Mouse (Mus musculus) adrenal gland (tissue): ENCODE measurements around the gene Cytl1.

ENCODE experiments used
- intact Hi-C: fragments of 180-260 bp; cut with DNase I; formaldehyde crosslinking; loops from one replicate; pipeline ENCODE4 v1.15.1; 2025
- long read RNA-seq, 2 experiments: library from polyadenylated mRNA; unstranded; transcript quantifications; one replicate each; pipeline ENCODE4 v2.0.0; 2020; ENCODE audit warnings: borderline replicate concordance in 1 of 2; ENCODE audit not compliant: insufficient replicate concordance in 1 of 2

The Cytl1 gene
- long read RNA-seq, experiment 1 = 0 reads
- long read RNA-seq, experiment 2, partial matches to known transcripts = 1 of 1 reads
- long read RNA-seq, experiment 2, other reads (novel, unspliced or antisense) = 0 of 1 reads

DNA sequence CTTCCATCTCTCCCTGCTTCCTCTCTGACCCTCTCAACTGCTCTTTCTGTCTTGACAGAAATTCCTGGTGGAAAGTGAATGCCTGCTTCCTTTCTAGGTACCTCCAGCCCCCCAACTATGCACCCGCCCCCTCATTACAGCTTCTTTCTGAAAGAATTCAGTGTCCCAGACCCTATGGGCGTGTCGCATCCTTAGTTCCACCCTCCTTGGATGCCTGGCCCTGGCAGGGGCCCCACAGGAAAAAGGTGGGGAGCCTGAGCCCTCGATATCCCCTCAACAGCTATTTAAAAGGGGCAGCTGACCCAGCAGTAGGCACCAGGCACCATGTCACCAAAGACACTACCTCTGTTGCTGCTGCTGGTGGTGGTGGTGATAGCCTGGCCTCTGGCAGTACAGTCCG is at the start of gene Cytl1:
Gene Cytl1 (plus strand): TSS at position 296 of the 400 bp plus-strand sequence.
- intact Hi-C loops = no loop called here

DNA sequence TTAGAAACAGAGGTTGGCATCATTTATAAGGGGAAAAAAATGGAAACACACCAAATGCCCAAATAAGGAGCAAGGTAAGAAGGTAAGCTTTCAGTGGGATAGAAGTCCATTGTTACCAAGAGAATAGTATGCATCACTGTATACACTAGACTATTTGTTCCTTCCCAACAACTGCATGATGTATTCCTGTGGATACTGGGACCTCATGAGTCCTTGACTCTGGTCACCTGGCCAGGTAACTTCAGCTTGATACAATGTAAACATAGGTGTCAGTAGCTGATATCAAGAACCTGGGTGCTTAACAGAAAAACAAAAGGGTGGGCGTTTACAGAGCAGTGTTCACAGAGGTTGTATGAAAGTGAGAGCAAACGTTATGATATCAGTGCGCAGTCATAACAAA is 42.6 kb upstream of the Cytl1 start:
- intact Hi-C loops = no loop called here

DNA sequence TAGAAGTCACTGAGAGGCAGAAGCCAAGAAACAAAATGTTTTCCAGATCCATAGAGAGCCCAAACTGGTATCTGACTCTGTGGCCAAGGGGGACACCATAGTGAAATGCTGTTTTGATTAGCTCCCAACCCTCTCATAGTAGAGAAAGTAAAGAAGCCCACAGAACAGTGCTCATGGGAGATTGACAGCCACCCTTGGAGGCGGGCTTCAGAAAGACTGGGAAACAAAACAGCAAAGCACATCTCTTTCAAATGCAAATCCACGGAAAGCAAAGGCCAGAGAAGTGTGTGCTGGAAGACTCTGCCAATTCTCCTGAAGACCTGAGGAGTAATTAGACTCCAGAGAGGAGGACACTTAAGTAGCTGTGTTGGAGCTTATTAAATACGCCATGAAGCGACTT is 39.5 kb upstream of the Cytl1 start:
- intact Hi-C loops = no loop called here

DNA sequence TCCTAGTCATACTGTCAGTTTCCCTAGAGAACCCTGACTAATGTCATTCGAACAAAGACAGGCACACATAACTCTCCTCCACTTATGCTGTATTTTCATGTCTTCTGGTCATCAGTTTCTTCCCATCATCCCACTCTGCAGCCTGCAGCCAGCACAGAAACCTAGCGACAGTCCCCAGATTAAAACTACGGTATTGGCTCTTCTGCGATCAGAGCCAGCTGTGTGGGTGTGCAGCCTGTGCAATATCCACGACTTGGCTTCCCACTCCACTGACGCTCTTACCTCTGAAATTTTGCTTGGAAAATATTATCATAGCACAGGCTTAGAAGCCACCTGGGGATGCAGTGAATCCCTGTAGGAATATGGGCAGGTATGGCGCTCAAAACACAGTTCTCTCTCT is 38.0 kb upstream of the Cytl1 start:
- intact Hi-C loops = no loop called here

DNA sequence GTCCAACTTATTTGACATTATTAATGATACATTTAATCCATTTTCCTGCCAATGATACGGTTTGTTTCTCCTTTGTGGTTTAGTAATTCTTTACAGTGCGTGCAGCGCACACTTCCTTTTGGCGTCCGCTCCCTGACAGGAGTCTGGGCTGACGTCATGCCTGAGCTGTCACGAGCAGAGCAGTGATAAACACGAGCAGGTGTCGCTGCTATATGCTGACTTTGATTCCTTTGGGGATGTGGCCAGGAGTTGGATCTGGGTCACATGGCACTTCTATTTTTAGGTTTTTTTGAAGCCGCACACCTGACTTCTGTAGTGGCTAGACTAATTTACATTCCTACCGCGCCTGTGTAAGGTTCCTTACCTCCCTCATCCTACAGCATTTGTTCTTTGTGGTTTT is 35.6 kb upstream of the Cytl1 start:
- intact Hi-C loops = no loop called here

DNA sequence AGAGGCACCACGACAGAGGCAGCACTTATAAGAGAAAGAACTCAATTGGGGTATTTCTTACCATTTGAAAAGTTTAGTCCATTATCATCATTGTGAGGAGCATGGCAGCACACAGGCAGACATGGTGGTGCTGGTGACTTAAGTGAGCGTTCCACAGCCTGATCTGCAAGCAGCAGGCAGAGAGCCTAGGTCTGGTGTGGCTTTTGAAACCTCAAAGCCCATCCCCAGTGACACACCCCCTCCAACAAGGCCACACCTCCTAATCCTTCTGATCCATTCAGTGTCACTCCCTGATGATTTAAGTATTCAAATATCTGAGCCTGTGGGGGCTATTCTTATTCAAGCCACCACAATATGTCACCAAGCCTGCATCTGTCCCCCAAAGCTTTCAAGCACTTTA is 30.4 kb upstream of the Cytl1 start:
- intact Hi-C loops = no loop called here

DNA sequence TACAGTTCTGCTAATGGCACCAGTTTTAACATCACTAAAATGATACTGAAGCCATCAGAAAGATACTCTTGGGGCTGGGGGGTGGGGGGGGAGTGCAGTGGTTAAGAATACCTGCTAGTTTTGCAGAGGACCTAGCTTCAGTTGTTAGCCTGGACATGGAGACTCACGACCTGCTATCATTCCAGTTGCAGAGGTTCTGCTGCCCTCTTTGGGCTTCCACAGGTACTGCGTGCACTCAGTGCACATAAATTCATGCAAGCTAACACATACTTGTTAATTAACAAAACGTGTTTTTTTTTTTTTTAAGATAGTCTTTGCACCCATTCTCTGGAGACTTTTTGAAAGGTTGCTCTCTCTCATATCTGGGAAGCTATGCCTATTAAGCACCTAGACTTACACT is 27.2 kb upstream of the Cytl1 start:
- intact Hi-C loops = no loop called here

DNA sequence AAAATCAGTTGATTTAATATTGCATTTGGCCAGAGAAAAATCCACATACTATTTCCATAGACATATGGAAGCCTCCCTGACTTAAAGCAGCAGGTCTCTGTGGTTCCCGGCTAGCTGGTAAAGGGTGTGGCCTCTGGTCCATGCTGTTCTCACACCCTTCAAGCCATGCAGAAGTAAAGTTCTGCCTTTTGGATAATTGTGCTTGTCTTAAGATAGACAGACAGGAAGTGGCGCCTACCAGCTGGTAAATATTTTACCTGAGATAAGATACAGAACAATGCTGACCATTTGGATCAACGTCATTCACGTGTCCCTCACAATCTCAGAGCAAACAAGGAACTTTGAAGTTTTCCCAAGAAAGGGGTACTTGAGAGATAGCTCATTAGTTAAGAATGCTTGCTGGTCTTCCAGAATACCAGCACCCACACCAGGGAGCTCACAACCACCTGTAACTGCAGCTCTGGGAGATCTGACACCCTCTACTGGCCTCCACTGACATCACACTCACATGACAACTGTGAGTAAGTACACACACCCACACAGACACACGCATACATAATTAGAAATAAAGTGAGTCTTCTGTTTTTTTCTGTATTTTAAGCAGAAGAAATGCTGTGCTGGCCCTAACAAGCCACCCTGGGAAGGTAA is 25.9 kb upstream of the Cytl1 start:
- intact Hi-C loops = no loop called here

DNA sequence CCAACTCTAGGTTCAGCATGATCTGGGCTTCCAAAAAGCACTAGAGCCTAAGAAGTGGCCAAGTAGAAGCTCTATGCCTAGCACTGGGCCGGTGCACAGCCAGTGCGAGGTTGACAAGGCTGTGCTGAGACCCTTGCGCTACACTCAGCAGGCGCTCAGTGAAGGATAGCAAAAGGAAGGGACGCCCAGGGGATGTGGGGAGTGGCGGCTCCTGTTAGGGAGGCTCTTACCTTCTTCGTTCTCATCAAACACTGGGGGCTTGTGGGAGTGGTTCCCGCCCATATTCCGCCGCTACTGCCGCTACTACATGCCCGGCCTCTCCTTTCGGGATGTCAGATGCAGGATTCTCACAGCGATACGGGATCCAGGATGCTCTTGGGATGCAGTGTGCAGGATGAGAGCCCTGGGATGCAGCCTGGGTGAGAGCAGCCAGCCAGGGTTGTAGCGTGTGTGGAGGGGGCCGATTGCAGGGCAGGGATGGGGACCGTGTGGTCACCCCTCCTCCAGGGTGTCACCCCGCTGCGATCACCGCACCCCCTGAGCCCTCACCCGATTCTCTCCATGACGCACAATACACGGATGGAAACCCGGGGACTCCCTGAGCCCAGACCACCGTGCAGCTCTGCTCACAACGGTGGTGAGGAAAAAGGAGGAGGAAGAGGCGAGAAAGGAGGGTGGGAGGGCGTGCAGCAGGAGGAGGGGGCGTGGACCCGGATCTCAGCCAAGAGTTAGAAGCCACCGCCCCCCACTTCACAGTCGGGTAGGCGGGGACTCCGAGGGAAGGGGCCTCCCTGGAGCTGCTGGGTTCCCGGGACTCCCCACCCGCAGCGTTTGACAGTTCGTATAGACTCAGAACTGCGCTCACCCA is 18.6 kb upstream of the Cytl1 start, which contains the start of gene Stk32b:
Gene Stk32b (minus strand): TSS at position 667 of the 868 bp plus-strand sequence.
- intact Hi-C loops = loop anchor here (5.0 kb wide), 1 partner anchor 419 kb away; no protein-coding TSS in a partner anchor

DNA sequence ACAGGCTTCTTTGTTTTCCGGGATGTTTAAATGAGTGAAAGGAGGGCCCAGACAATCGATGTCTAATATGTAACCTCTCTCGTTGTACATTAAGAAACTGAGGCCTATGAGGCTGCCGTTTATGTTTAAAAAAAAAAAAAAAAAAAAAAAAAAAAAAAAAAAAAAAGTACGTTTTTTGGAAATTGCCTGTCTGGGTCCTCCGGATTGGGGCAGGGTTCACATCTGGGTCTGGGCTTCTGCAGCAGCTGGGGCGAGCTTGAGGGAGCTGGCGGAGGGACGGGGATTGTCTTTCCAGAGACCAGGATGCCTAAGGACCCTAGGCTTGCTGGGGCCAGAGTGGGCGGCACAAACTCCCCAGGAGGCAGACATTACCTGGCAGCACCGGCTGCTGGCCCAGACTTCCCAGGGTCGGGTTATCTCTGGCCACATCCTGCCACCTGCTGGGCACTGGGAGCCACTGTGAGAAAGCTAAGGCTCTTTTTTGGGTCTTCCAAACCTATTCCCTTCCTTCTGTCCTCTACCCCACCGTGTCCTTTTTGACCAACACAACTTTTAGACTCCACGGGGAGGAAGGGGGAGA is 17.8 kb upstream of the Cytl1 start:
- intact Hi-C loops = loop anchor here (5.0 kb wide), 1 partner anchor 420 kb away; no protein-coding TSS in a partner anchor

DNA sequence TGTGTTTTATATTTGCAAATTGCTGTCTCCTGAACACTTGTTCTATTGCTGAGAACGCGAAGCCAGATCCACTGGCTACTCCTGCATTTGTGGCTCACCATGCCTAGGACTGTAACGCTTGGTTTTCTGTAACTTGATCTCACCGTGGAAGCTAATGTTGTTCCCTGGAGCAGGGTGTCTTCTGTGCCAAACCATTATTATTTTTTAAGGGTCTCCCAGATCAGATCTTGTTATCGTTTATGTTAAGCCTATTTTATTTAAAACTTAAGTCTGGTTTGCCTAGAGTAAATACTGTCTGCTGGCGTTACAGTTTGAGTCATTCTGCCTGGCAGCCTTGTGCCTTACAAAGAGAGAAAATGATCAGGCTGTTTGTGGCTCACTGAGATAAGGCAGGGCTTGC is 14.6 kb upstream of the Cytl1 start:
- intact Hi-C loops = no loop called here

DNA sequence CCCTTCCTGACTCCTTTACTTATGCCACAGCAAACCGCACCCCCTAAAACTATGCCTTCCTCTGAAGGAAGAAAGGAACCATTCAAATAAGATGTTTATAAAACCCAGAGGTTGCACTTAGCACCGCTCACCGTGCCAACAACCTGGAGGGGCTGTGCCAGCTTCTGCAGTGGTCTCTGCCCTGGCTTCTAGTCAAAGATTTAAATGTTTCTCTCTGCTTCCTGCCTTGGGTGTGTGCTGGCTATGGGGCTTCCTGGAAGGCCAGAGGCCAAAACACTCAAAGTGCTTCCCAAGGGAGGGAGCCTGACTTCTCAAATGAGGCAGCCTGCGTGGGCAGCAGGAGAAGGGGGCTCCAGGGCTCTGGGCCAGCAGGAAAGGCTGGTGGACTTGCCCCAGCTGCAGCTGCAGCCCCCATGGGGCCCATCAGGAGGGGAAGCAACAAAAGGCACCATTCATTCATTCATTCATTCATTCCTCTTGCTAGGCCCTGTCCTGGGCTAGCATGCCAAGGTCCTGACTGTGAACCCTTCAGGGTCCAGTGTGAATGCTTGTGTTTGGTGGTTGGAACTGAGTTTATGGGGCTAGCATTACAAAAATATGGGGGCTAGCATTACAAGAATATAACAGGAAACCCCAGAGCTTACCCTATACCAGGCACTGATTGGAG is 10.0 kb upstream of the Cytl1 start:
- intact Hi-C loops = no loop called here

DNA sequence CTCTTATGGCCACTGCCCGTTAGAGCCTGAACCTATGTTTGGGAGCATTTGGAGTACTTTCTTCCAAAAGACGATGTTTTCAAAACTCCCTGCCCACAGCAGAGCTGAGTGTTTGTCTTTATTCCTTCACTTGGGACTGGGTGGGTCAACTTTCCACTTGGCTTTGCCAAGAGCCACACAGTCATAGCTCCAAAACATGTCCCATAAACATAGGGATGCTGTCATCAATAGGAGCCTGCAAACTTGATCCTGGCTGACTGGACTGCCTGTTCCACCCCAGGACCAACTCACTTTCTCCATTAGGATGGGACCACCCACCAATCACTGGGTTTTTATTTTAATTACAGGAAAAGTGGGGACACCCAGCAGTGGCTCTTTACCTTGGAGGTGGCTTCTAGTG is 4.5 kb upstream of the Cytl1 start:
- intact Hi-C loops = no loop called here

DNA sequence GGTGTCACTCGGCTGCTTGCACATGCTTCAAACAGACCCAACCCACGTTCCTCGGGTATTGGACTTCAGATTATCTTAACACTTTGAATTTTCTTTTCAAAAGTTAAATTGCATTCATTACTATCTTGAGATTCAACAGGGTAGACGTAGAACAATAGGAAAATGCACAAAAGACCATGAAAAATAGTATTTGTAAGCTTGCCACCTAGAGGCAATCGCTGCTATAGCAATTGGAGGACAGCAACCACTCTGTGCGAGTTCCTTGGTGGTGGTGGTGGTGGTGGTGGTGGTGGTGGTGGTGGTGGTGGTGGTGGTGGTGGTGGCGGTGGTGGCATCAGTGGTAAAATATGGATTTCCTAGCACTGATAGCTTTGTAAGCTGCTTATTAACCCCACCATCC is 894 bp downstream of the Cytl1 start:
- intact Hi-C loops = no loop called here

DNA sequence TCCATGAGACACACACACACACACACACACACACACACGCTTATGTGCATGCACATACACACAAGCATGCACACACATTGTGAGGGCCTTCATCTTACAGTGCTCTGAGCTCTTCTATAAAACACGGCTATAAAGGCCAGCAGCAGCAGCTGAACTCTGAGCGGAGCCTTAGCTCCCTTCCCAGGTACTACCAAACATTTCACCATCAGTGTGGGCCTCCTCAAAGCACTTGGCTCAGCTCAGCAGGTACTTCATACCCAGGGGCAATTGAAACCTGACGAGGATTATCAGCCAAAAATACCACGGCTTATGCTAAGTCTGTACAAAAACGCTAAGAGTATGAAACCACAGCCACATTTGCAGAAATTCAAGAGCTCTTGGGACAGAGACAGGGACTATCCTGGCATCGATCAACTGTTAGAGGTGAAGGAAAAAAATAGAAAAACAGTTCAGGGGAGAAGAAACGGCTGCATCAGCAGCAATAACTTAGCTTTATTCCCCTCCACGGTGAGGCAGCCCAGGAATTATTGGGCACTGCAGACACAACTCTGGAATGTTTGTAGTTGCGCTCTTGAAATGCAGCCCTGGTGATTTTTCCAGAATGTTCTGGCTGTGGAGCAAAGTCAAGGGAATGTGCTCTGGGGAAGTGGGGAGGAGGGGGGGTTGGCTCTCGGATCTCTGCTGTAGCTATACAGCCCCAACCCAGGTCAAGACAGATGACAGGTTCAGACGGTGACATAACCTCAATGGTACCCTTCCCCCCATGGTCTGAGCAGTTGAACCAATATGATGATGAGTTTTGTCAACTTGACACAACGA is 8.8 kb downstream of the Cytl1 start:
- intact Hi-C loops = no loop called here

DNA sequence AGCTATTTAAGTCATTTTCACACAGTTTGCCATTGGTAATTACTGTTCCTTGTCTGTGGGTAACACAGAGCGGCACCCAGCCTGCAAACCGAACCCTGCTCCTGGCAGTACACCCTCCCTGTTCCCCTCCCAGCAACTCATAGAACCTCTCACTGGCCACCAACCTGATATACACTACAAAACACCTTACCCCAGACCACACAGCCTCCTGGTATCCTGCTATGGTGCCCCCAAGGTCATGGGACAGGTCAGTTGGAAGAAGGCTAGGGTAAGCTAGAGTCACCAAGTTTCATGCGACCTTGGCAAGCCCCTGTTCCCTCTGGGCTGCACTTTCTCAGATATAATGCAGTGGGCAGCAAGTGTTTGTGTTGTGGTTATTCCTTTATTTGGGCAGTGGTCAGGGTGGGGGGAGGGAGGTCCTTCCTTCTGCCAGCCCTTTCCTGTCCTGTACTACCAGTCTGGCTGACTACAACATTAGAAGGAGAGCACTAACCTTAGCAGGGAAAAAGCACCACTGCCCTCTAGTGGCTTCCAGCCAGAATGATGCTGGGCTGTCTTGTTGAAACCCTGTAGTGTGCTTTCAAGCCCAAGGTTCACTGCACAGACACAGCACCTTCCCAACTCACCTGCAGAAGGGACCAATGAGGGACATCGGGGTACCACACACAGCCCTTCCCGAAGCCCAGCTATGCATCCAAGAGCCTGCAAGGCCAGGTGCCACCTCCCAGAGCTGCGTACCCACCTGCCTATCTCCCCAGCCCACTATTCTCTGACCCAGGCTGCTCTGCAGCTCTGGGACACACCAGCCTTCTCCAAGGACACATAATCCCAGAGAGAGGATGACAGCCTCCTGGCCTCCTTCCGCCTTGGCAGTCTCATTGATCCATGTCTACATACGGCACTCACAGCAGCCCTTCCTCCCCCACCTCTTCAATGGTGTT is 17.0 kb downstream of the Cytl1 start:
- intact Hi-C loops = loop anchor here (5.0 kb wide), 1 partner anchor 455 kb away; no protein-coding TSS in a partner anchor

DNA sequence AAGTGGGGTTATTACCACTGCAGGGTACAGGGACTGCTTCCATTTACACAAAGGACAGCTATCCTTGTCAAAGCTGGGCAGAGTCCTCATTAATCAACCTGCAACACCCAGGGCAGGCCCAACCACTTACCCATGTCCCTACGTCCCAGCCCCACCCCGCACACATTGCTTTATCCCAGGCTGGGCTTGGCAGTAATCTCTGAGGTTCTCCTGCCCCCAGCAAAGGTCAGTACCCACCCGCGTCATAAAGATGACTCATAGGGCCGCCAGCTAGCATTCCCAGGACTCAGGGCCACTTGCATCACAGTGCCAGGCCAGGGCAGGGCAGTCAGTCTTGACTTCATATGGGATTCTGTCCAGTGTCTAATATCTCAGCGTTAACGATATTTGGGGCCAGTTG is 18.0 kb downstream of the Cytl1 start:
- intact Hi-C loops = loop anchor here (5.0 kb wide), 1 partner anchor 456 kb away; no protein-coding TSS in a partner anchor

DNA sequence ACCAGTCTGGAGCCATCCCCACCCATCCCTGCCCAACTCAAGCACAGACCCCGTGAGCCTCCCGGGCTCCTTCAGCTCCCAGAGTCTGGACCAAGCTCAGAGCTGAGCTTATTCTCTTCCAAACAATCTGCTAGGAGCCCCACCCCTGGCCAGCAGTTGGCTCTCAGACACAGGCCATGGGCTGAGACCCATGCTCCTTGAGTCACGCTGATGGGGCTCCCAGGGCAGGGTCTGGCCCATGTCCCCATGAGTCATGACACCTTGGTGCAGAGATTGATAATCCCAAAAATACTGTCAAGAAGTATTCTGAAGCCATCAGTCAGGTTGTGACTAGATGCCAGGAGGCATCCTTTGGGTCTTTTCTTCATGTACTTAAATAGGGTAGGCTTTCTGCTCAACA is 26.7 kb downstream of the Cytl1 start:
- intact Hi-C loops = no loop called here

DNA sequence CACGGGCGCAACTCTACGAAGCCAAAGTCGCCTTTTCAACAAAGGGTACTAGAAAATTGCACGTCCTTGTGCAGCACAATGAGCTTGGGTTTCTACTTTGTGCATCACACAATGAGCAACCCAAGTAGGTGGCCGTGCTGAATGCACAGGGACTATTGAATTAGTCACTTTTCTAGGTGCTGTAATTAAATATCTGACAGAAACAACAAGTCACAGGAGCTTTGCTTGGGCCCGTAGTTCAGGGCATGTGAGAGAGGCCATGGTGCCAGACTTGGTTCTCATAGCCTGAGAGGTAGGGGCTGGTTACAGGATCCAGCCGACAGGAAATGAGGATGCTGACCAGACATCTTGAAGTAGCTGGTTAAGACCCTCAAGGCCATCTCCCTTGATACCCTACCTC is 30.5 kb downstream of the Cytl1 start:
- intact Hi-C loops = no loop called here
